Mouse (Mus musculus) spleen, adult 2 months (tissue): ENCODE measurements around the gene Ehf. TPM values are rescaled to one million over a fixed set of nuclear protein-coding genes. Genes with fewer than 3 reads are reported as not detected.

Experiments
- DNase-seq, 2 experiments: peaks; one replicate each; pipeline versions ENCODE4 v3.0.0 to v3.0.0-alpha.2; 2012 to 2021; ENCODE audit warnings: low spot score in 2 of 2, low read depth in 1 of 2
- H3K27ac ChIP-seq: fragments of 200-500 bp; 2 replicates; pipeline ENCODE4 v1.5.1; 2012; ENCODE audit warnings: low read length, inconsistent platforms; ENCODE audit not compliant: insufficient read depth
- H3K27me3 ChIP-seq: fragments of 200-500 bp; 2 replicates; pipeline ENCODE4 v1.6.1; 2012; ENCODE audit warnings: mild to moderate bottlenecking, moderate library complexity, low read length, inconsistent platforms; ENCODE audit not compliant: control insufficient read depth, insufficient read depth
- H3K36me3 ChIP-seq: fragments of 200-500 bp; 2 replicates; pipeline ENCODE4 v1.6.1; 2012; ENCODE audit warnings: mild to moderate bottlenecking, low read length, inconsistent platforms; ENCODE audit not compliant: control insufficient read depth, insufficient read depth
- H3K4me1 ChIP-seq: fragments of 200-500 bp; 2 replicates; pipeline ENCODE4 v1.6.1; 2011; ENCODE audit warnings: inconsistent platforms; ENCODE audit not compliant: control insufficient read depth, insufficient read depth, insufficient read length
- H3K4me3 ChIP-seq: fragments of 200-500 bp; 2 replicates; pipeline ENCODE4 v1.5.1; 2011; ENCODE audit warnings: mild to moderate bottlenecking, inconsistent platforms; ENCODE audit not compliant: insufficient read depth, insufficient read length; ENCODE audit errors: extremely low read depth
- CTCF ChIP-seq: fragments of 200-500 bp; IDR thresholded peaks from 2 replicates; pipeline ENCODE4 v1.5.1; 2011; ENCODE audit warnings: mild to moderate bottlenecking, inconsistent platforms; ENCODE audit not compliant: insufficient read depth, insufficient read length, insufficient replicate concordance; ENCODE audit errors: extremely low read depth
- POLR2A ChIP-seq: fragments of 200-500 bp; IDR thresholded peaks from 2 replicates; pipeline ENCODE4 v1.6.1; 2011; ENCODE audit warnings: low read depth, low read length, inconsistent platforms
- WGBS: fragments of 180-500 bp; shearing (Covaris S2); methylation state at CpG from one replicate; pipeline ENCODE4 v1.1.7; 2018; 5-methylcytosine and 5-hydroxymethylcytosine counted together
- polyA plus RNA-seq: library from polyadenylated mRNA; depleted of rRNA; stranded (reverse); fragments of >200 nt; gene quantifications from 2 replicates; pipeline ENCODE4 v1.2.3, GENCODE M21; 2012

Ehf gene
- polyA plus RNA-seq, 1 experiment = 3.2 TPM

DNA sequence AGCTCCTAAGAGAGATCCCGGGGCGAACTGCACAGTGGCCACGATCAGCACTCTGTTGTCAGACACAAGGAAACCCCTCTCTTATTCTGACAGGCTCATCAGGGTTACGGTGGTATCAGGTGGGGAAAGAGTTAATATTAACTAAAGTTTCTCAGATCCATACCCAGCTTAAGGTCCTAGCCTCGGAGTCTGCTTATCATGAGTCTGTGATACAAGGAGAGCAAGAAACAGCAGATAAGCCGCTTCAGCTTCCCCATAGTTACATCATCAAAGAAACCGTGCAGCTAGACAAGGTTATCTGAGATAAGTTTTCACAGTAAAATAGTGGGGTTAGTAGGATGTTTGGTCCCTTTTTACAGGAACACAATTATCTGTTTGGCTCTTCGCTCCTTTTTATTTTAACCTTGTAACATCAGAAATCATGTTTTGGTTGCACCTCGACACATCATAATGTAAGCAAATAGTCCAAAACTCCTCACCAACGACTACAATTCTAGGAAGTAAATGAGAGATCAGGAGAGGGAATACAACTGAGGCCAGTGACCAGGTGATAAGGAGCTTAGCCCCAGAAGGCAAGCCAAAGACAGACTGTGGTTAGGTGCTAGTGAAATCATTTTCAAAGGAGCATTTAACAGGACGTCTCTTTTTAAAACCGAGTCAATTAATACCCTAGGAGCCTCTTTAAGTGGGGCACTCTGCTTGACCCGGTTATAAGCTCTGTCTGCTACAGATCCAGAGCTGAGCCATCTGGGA, 4.2 kb downstream of the Ehf start:
- 77% methylated on average over 13 of the region's 13 CpGs for WGBS

DNA sequence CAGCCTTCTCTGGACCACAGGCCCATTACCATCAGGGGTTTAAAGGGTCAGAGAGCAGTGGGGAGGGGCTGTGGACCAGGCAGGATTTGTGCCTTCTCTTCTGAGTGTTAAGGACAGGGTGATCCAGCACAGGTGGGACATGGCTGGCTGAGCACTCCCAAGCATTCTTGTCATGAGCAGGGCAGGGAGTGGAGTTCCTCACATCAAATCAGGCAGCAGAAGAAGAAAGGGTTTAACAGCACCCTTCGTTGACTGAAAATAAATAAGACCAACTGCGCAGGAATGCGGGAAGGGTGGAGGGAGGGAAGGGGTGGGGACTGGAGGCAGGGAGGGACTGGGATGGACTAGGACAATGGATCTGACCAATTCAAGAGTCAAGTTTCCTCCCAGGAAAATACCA, 8.6 kb downstream of the Ehf start:
- H3K36me3 ChIP-seq = no peaks in the 10 kb centered on the region
- H3K4me3 ChIP-seq = no peak overlapping the region
- 84% methylated on average over 3 of the region's 3 CpGs for WGBS
- no peaks in the 10 kb centered on the region for H3K4me1 ChIP-seq
- H3K27me3 ChIP-seq = no peaks in the 10 kb centered on the region
- H3K27ac ChIP-seq = no peak overlapping the region
- no peak for TF ChIP-seq CTCF
- no peak for TF ChIP-seq POLR2A
- no peak for DNase-seq

More for the DNA sequence above, 4.2 kb downstream of the Ehf start:
- Histone ChIP-seq H3K27ac (no peak overlapping the region), H3K4me1 (no peaks in the 10 kb centered on the region), H3K27me3 (no peaks in the 10 kb centered on the region), H3K36me3 (no peaks in the 10 kb centered on the region), H3K4me3 (no peak overlapping the region)
- no peak for TF ChIP-seq CTCF
- no peak for TF ChIP-seq POLR2A
- no peak for DNase-seq

DNA sequence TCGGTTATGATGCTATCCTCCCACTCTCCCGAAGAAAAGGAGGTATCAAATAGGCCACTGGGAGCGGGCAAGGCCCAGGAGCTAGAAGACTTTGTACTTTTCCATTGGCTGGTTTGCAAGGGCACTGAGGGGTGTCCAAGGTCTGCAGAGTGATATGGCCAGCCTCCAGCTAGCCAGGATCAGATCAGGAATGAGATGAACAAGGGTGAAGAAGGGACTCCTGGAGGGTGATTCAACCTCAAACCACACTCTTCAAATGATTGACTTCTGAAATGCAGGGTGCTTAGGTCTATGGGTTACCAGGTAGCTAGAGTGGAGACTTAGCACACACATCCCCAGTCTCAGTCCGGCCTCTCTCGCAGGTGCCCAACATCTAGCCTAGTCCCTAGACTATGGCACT, 9.3 kb downstream of the Ehf start:
- no peak overlapping the region for H3K4me3 ChIP-seq
- no peaks in the 10 kb centered on the region for H3K36me3 ChIP-seq
- no peak overlapping the region for H3K27ac ChIP-seq
- WGBS = 89% methylated on average over 5 of the region's 5 CpGs
- no peaks in the 10 kb centered on the region for H3K4me1 ChIP-seq
- no peaks in the 10 kb centered on the region for H3K27me3 ChIP-seq
- DNase-seq = no peak
- TF ChIP-seq CTCF (no peak), POLR2A (no peak)

DNA sequence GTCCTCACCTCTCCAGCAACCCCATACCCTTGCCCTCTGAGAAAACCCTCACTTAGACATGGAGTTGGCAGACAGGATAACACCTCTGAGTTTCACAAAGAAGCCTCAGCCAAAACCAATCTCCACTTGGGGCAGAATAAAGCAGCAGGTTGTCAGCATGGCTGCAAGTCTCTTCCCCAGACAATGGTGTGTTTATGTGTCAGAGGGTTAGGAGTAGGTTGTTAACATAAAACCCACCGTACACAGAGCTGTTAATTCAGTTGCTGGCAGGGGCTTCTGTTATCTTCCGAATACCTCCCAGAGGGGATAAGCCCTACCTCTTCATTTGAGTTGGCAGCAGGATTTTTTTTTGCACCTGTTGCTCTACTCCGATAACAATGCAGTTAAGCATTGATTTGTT, 9.9 kb downstream of the Ehf start:
- DNase-seq = no peak
- Histone ChIP-seq H3K4me3 (no peak overlapping the region), H3K4me1 (no peaks in the 10 kb centered on the region), H3K27ac (no peak overlapping the region), H3K36me3 (no peaks in the 10 kb centered on the region), H3K27me3 (no peaks in the 10 kb centered on the region)
- TF ChIP-seq POLR2A (no peak), CTCF (no peak)
- 80% methylated on average over 3 of the region's 3 CpGs for WGBS

DNA sequence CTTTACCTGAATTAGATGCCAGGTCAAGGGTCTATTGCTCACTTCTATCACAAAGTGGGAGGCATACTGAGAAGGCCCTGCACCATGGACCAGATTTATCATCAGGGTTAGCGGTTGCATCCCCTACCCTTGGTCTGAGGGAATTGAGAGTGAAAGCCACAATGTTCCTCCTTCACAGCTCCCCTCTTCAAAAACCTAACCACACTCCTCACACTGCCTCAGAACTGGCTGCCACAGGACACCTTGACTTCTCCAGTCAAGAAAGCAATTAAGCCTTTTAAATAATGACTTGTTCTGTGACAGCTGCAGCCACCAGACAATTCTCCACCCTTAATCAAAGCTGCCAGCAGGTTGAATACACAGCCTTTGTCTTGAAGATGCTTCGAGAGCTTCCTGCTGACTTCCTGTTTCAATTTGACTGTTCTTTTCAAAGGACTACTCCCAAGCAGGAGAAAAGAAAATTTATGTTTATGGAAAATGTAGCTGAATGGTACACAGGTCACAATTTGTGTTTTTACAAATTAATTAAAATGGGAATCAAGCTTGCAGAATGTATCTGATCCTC, 12.3 kb downstream of the Ehf start:
- WGBS = 13% methylated on average over 2 of the region's 2 CpGs
- TF ChIP-seq CTCF (no peak), POLR2A (no peak)

DNA sequence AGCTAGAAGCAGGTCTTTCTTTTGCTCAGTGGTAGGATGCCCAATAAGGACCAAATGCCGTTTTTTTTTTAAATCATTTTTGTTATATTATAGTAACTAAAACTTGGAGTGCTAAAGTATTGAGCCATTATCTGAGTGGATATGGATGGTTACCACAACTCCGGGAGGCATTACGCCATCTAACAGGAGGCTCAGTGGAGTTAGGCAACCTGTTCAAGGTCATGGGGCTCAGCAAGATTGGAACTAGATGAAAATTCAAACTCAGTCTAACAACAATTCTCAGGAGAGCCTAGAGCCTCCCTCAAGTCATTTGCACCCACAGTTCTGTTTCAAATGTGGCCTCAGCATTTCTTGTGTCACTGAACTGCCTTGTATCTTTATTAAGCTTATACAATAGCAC, 12.9 kb downstream of the Ehf start:
- no peak for TF ChIP-seq CTCF
- TF ChIP-seq POLR2A = no peak
- Histone ChIP-seq H3K27ac (no peak overlapping the region), H3K4me1 (no peaks in the 10 kb centered on the region), H3K4me3 (no peak overlapping the region), H3K27me3 (no peaks in the 10 kb centered on the region), H3K36me3 (no peaks in the 10 kb centered on the region)
- WGBS = 89% methylated on average over 3 of the region's 3 CpGs
- no peak for DNase-seq

More for the DNA sequence above, 12.3 kb downstream of the Ehf start:
- H3K4me3 ChIP-seq = no peak overlapping the region
- DNase-seq = no peak
- H3K27me3 ChIP-seq = no peaks in the 10 kb centered on the region
- H3K27ac ChIP-seq = no peak overlapping the region
- H3K36me3 ChIP-seq = no peaks in the 10 kb centered on the region
- no peaks in the 10 kb centered on the region for H3K4me1 ChIP-seq

DNA sequence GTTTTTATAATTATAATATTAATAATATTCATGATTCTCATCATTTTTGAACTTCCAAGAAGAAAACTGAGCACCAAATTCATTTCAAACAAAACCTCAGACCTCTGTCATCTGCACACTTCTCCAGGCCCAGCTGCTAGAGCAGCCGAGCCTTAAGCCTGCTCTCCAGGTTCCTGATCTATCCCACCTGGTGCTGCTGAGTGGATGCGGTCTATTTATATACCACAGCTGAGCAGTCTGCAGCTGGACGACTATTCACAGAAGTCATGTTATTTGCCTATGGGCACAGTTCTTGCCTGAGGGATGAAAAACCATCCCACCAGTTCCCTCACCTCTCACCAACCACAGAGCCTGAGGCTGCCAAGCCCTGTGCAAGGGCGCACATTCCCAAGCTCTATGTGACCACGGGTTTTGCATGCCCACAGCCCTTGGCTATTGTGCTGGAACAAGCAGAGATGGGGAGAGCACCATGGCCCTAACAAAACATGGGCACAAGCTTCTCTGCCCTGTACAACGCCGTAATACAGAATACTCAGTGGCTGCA, 13.6 kb downstream of the Ehf start:
- H3K27me3 ChIP-seq = no peaks in the 10 kb centered on the region
- H3K4me1 ChIP-seq = no peaks in the 10 kb centered on the region
- H3K36me3 ChIP-seq = no peaks in the 10 kb centered on the region
- 73% methylated on average over 7 of the region's 7 CpGs for WGBS
- no peak for DNase-seq
- TF ChIP-seq CTCF (no peak), POLR2A (no peak)
- no peak overlapping the region for H3K4me3 ChIP-seq
- H3K27ac ChIP-seq = no peak overlapping the region
